Comparison of ENCODE assay signal across 15 mouse cellular contexts in genomic region chr17:80698930-80699329, GRCm38 (mm10). TPM values are rescaled to one million over a fixed set of nuclear protein-coding genes. Genes with fewer than 3 reads are reported as not detected.
DNase-seq lines count a peak whose midpoint lies in the region; ATAC-seq and TF ChIP-seq lines count a peak whose summit lies in the region.
"Had no signal": no experiment of that assay in that cellular context is flagged by ENCODE, and none has a peak within 500 bp of the region (broad histone marks: within the 10 kb centered on the region; RNA-seq: fewer than 3 reads in every experiment).

No protein-coding gene starts in this region.

- no peak overlapping the region for H3K9ac ChIP-seq in forebrain, embryonic 13.5 days
- no peak overlapping the region for H3K9ac ChIP-seq in forebrain, postnatal 0 days
- no peak overlapping the region for H3K9ac ChIP-seq in kidney, postnatal 0 days (ENCODE audit: low read depth, low read length)
- no peak overlapping the region for H3K9ac ChIP-seq in kidney, embryonic 16.5 days (replicated peaks; ENCODE audit: low read length)
- no peak overlapping the region for H3K9ac ChIP-seq in midbrain, embryonic 14.5 days (replicated peaks; ENCODE audit: low read length)
- H3K9ac ChIP-seq in midbrain, embryonic 11.5 days (ENCODE audit: low read length): no peak overlapping the region
- H3K9ac ChIP-seq in limb, embryonic 15.5 days: 0 out of 2 replicates have a peak overlapping the region, but pooled peaks have one; percentile 1
- H3K9ac ChIP-seq: liver, postnatal 0 days; midbrain, embryonic 12.5 days had no signal

- peaks cover 38% of the 10 kb centered on the region for H3K4me1 ChIP-seq in forebrain, embryonic 13.5 days
- peaks cover 13% of the 10 kb centered on the region; the same call in 1 of the 2 replicates for H3K4me1 ChIP-seq in forebrain, postnatal 0 days (ENCODE audit: insufficient read depth)
- H3K4me1 ChIP-seq in kidney, postnatal 0 days (replicated peaks; ENCODE audit: insufficient read depth, low read length): peaks cover 14% of the 10 kb centered on the region
- H3K4me1 ChIP-seq in kidney, embryonic 16.5 days (ENCODE audit: insufficient read depth, low read length): peaks cover 17% of the 10 kb centered on the region
- peaks cover 9% of the 10 kb centered on the region for H3K4me1 ChIP-seq in midbrain, embryonic 14.5 days (ENCODE audit: control insufficient read depth, insufficient read depth, low read length)
- peaks cover 3% of the 10 kb centered on the region; the same call in 1 of the 2 replicates for H3K4me1 ChIP-seq in midbrain, embryonic 11.5 days (ENCODE audit: control insufficient read depth, insufficient read depth, low read length)
- peaks cover 34% of the 10 kb centered on the region for H3K4me1 ChIP-seq in limb, embryonic 15.5 days

- no peak overlapping the region for H3K4me2 ChIP-seq in forebrain, embryonic 13.5 days
- no peak overlapping the region for H3K4me2 ChIP-seq in forebrain, postnatal 0 days (ENCODE audit: low read depth)
- H3K4me2 ChIP-seq in kidney, postnatal 0 days (ENCODE audit: low read length): no peak overlapping the region
- no peak overlapping the region for H3K4me2 ChIP-seq in kidney, embryonic 16.5 days (replicated peaks; ENCODE audit: low read depth, low read length)
- no peak overlapping the region for H3K4me2 ChIP-seq in midbrain, embryonic 14.5 days (ENCODE audit: low read length)
- H3K4me2 ChIP-seq in midbrain, embryonic 11.5 days: no peak overlapping the region
- no peak overlapping the region for H3K4me2 ChIP-seq in limb, embryonic 15.5 days
- H3K4me2 ChIP-seq: midbrain, embryonic 12.5 days had no signal

- no peak for DNase-seq in forebrain, postnatal 0 days
- peak; percentile 52 for DNase-seq in kidney, postnatal 0 days (ENCODE audit: low spot score)
- DNase-seq in midbrain, embryonic 14.5 days: peak; percentile 25
- no peak for DNase-seq in midbrain, embryonic 11.5 days (ENCODE audit: low spot score, missing footprints)
- no peak for DNase-seq in right cerebral cortex, postnatal 4 days
- DNase-seq: cerebellum, postnatal 14 days; gastrocnemius, postnatal 14 days; kidney, postnatal 14 days; liver, postnatal 0 days; right cerebral cortex, postnatal 25 days had no signal

- no peak for TF ChIP-seq CTCF in forebrain, postnatal 0 days (IDR thresholded peaks at IDR 0.05; ENCODE audit: low read depth)
- no peak for TF ChIP-seq CTCF in kidney, postnatal 0 days (IDR thresholded peaks at IDR 0.05; ENCODE audit: low read depth)

- no peak overlapping the region for H3K4me3 ChIP-seq in forebrain, embryonic 13.5 days
- H3K4me3 ChIP-seq in forebrain, postnatal 0 days (ENCODE audit: low read depth, low read length): no peak overlapping the region
- no peak overlapping the region for H3K4me3 ChIP-seq in kidney, postnatal 0 days (replicated peaks; ENCODE audit: low read depth, low read length)
- no peak overlapping the region for H3K4me3 ChIP-seq in kidney, embryonic 16.5 days (ENCODE audit: low read length)
- H3K4me3 ChIP-seq in midbrain, embryonic 14.5 days (replicated peaks; ENCODE audit: low read depth, low read length): no peak overlapping the region
- no peak overlapping the region for H3K4me3 ChIP-seq in midbrain, embryonic 11.5 days (ENCODE audit: low read depth, low read length)
- H3K4me3 ChIP-seq in limb, embryonic 15.5 days: no peak overlapping the region
- H3K4me3 ChIP-seq: midbrain, embryonic 12.5 days had no signal

- H3K9me3 ChIP-seq in forebrain, embryonic 13.5 days (replicated peaks): no peaks in the 10 kb centered on the region
- H3K9me3 ChIP-seq in forebrain, postnatal 0 days (ENCODE audit: low read length): no peaks in the 10 kb centered on the region
- H3K9me3 ChIP-seq in kidney, postnatal 0 days (replicated peaks; ENCODE audit: low read length): no peaks in the 10 kb centered on the region
- H3K9me3 ChIP-seq in kidney, embryonic 16.5 days (ENCODE audit: low read length): no peaks in the 10 kb centered on the region
- H3K9me3 ChIP-seq in midbrain, embryonic 14.5 days (ENCODE audit: control insufficient read depth, low read length): no peaks in the 10 kb centered on the region
- H3K9me3 ChIP-seq in midbrain, embryonic 11.5 days (ENCODE audit: control insufficient read depth, low read length): no peaks in the 10 kb centered on the region
- no peaks in the 10 kb centered on the region for H3K9me3 ChIP-seq in limb, embryonic 15.5 days
- H3K9me3 ChIP-seq: midbrain, embryonic 12.5 days had no signal

- WGBS in forebrain, embryonic 13.5 days: 71% methylated on average over 7 of the region's 7 CpGs
- 50% methylated on average over 7 of the region's 7 CpGs for WGBS in forebrain, postnatal 0 days
- WGBS in kidney, postnatal 0 days: 45% methylated on average over 7 of the region's 7 CpGs
- WGBS in kidney, embryonic 16.5 days: 50% methylated on average over 7 of the region's 7 CpGs
- WGBS in midbrain, embryonic 14.5 days: 51% methylated on average over 7 of the region's 7 CpGs
- WGBS in midbrain, embryonic 11.5 days: 79% methylated on average over 7 of the region's 7 CpGs
- WGBS in limb, embryonic 15.5 days: 22% methylated on average over 7 of the region's 7 CpGs

- no peaks in the 10 kb centered on the region for H3K36me3 ChIP-seq in forebrain, embryonic 13.5 days (ENCODE audit: poor library complexity, severe bottlenecking)
- H3K36me3 ChIP-seq in forebrain, postnatal 0 days (ENCODE audit: insufficient read depth): no peaks in the 10 kb centered on the region
- no peaks in the 10 kb centered on the region for H3K36me3 ChIP-seq in kidney, postnatal 0 days (ENCODE audit: insufficient read depth, low read length)
- no peaks in the 10 kb centered on the region for H3K36me3 ChIP-seq in kidney, embryonic 16.5 days (ENCODE audit: insufficient read depth, low read length)
- H3K36me3 ChIP-seq in midbrain, embryonic 14.5 days (ENCODE audit: control insufficient read depth, insufficient read depth, low read length): no peaks in the 10 kb centered on the region
- no peaks in the 10 kb centered on the region for H3K36me3 ChIP-seq in midbrain, embryonic 11.5 days (ENCODE audit: control insufficient read depth, insufficient read depth, low read length)
- no peaks in the 10 kb centered on the region for H3K36me3 ChIP-seq in limb, embryonic 15.5 days
- H3K36me3 ChIP-seq: midbrain, embryonic 12.5 days had no signal

- peak overlapping the region; percentile 31; the same call in 1 of the 2 replicates for H3K27ac ChIP-seq in forebrain, embryonic 13.5 days
- no peak overlapping the region for H3K27ac ChIP-seq in forebrain, postnatal 0 days (ENCODE audit: low read depth, low read length)
- H3K27ac ChIP-seq in kidney, postnatal 0 days: peak overlapping the region; percentile 42; the same call in 1 of the 2 replicates
- no peak overlapping the region for H3K27ac ChIP-seq in kidney, embryonic 16.5 days (ENCODE audit: low read length)
- no peak overlapping the region for H3K27ac ChIP-seq in midbrain, embryonic 14.5 days (replicated peaks; ENCODE audit: low read depth, low read length)
- no peak overlapping the region for H3K27ac ChIP-seq in midbrain, embryonic 11.5 days (ENCODE audit: low read depth, low read length)
- H3K27ac ChIP-seq in limb, embryonic 15.5 days: no peak overlapping the region
- H3K27ac ChIP-seq: midbrain, embryonic 12.5 days had no signal

- peak; percentile 34; the same call in 1 of the 2 replicates for ATAC-seq in forebrain, embryonic 13.5 days
- ATAC-seq in forebrain, postnatal 0 days: no peak
- peak; percentile 65 for ATAC-seq in kidney, postnatal 0 days (replicated peaks; ENCODE audit: low FRiP score, low read depth)
- ATAC-seq in kidney, embryonic 16.5 days (ENCODE audit: low FRiP score, low TSS enrichment): no peak
- ATAC-seq in midbrain, embryonic 14.5 days (ENCODE audit: low FRiP score, low TSS enrichment): no peak
- ATAC-seq in midbrain, embryonic 11.5 days (ENCODE audit: low FRiP score): no peak
- no peak for ATAC-seq in limb, embryonic 15.5 days (ENCODE audit: insufficient number of reproducible peaks, low FRiP score, low TSS enrichment, low read depth)
- ATAC-seq: inflammation-experienced regulatory T-cells, adult 6 months; liver, postnatal 0 days had no signal

- H3K27me3 ChIP-seq in forebrain, embryonic 13.5 days: no peaks in the 10 kb centered on the region
- no peaks in the 10 kb centered on the region for H3K27me3 ChIP-seq in forebrain, postnatal 0 days (ENCODE audit: insufficient read depth, low read length)
- no peaks in the 10 kb centered on the region for H3K27me3 ChIP-seq in kidney, postnatal 0 days (ENCODE audit: insufficient read depth, low read length)
- no peaks in the 10 kb centered on the region for H3K27me3 ChIP-seq in kidney, embryonic 16.5 days (ENCODE audit: insufficient read depth, low read length)
- H3K27me3 ChIP-seq in midbrain, embryonic 14.5 days (ENCODE audit: control insufficient read depth, insufficient read depth, low read length): no peaks in the 10 kb centered on the region
- H3K27me3 ChIP-seq in midbrain, embryonic 11.5 days (ENCODE audit: control insufficient read depth, insufficient read depth, low read length): no peaks in the 10 kb centered on the region
- H3K27me3 ChIP-seq in limb, embryonic 15.5 days: no peaks in the 10 kb centered on the region
- H3K27me3 ChIP-seq: midbrain, embryonic 12.5 days had no signal

RNA-seq across cellular contexts. Expression of gene Map4k3, which starts 29.4 kb away (rescaled TPM):
- polyA plus RNA-seq in forebrain, embryonic 13.5 days (2015; fragmentation: Nextera tagmentation; extraction: Ambion mirVana): 21.3 and 21.5 TPM in 2 replicates
- 62.9 and 76.9 TPM in 2 replicates for total RNA-seq in forebrain, postnatal 0 days (2014; rRNA removed)
- polyA plus RNA-seq in forebrain, postnatal 0 days (2015; fragmentation: Nextera tagmentation; extraction: Ambion mirVana): 15.0 and 17.9 TPM in 2 replicates
- polyA plus RNA-seq in kidney, postnatal 0 days (2015; fragmentation: Nextera tagmentation; extraction: Ambion mirVana): 27.5 and 29.9 TPM in 2 replicates
- polyA plus RNA-seq in kidney, embryonic 16.5 days (2015; fragmentation: Nextera tagmentation; extraction: Ambion mirVana): 22.8 and 23.4 TPM in 2 replicates
- 32.1 and 39.7 TPM in 2 replicates for polyA plus RNA-seq in midbrain, embryonic 14.5 days (2014; fragmentation: Nextera tagmentation; extraction: Ambion mirVana)
- polyA plus RNA-seq in midbrain, embryonic 11.5 days (2014; fragmentation: Nextera tagmentation; extraction: Ambion mirVana): 28.2 and 29.9 TPM in 2 replicates
- polyA plus RNA-seq in limb, embryonic 15.5 days (2015; fragmentation: Nextera tagmentation; extraction: Ambion mirVana): 21.2 and 31.1 TPM in 2 replicates

Comparison
In these comparisons a context has a peak if more than half of its experiments do, and no peak if none do; other contexts are left out.
1. ATAC-seq: peak in forebrain, embryonic 13.5 days (single experiment) and kidney, postnatal 0 days (single experiment); none in forebrain, postnatal 0 days (single experiment), kidney, embryonic 16.5 days (single experiment), midbrain, embryonic 14.5 days (single experiment), midbrain, embryonic 11.5 days (single experiment) and limb, embryonic 15.5 days (single experiment).
2. H3K27ac ChIP-seq: peak in forebrain, embryonic 13.5 days (single experiment) and kidney, postnatal 0 days (single experiment); none in forebrain, postnatal 0 days (single experiment), kidney, embryonic 16.5 days (single experiment), midbrain, embryonic 14.5 days (single experiment), midbrain, embryonic 11.5 days (single experiment) and limb, embryonic 15.5 days (single experiment).
3. DNase-seq: peak in kidney, postnatal 0 days (single experiment) and midbrain, embryonic 14.5 days (single experiment); none in forebrain, postnatal 0 days (single experiment), midbrain, embryonic 11.5 days (single experiment) and right cerebral cortex, postnatal 4 days (single experiment).